Mouse (Mus musculus) liver, postnatal 0 days (tissue): ENCODE data around the gene Fgd5. TPM values are rescaled to one million over a fixed set of nuclear protein-coding genes. Genes with fewer than 3 reads are reported as not detected.

ENCODE experiments used
- ATAC-seq: fragments of 200-750 bp; cut with Nextera tagmentation; 2 replicates; pipeline ENCODE4 v1.8.0; 2017; ENCODE audit warnings: mild to moderate bottlenecking, moderate library complexity
- DNase-seq: peaks from one replicate; pipeline ENCODE4 v3.0.0-alpha.2; 2016
- H3K27ac ChIP-seq: fragments of 300-500 bp; sonication (generic); 2 replicates; pipeline ENCODE4 v1.5.1; 2014; ENCODE audit warnings: antibody characterized with exemption, moderate library complexity, mild to moderate bottlenecking, low read depth
- H3K27me3 ChIP-seq: fragments of 300-500 bp; sonication (generic); 2 replicates; pipeline ENCODE4 v1.6.1; 2014; ENCODE audit warnings: low read length, control low read depth, mixed read lengths; ENCODE audit not compliant: insufficient read depth
- H3K36me3 ChIP-seq: fragments of 300-500 bp; sonication (generic); replicated peaks from 2 replicates; pipeline ENCODE4 v1.6.1; 2014; ENCODE audit warnings: mild to moderate bottlenecking, control low read depth, low read length, moderate library complexity, mixed read lengths; ENCODE audit not compliant: insufficient read depth
- H3K4me1 ChIP-seq: fragments of 300-500 bp; sonication (generic); 2 replicates; pipeline ENCODE4 v1.6.1; 2014; ENCODE audit warnings: antibody characterized with exemption, mild to moderate bottlenecking, control low read depth; ENCODE audit not compliant: insufficient read depth
- H3K4me2 ChIP-seq: fragments of 300-500 bp; sonication (generic); 2 replicates; pipeline ENCODE4 v1.6.1; 2014; ENCODE audit warnings: low read depth, mild to moderate bottlenecking, low read length, moderate library complexity, mixed read lengths
- H3K4me3 ChIP-seq: fragments of 300-500 bp; sonication (generic); 2 replicates; pipeline ENCODE4 v1.5.1; 2014; ENCODE audit warnings: low read depth, low read length
- H3K9ac ChIP-seq: fragments of 300-500 bp; sonication (generic); replicated peaks from 2 replicates; pipeline ENCODE4 v1.6.1; 2014; ENCODE audit warnings: mild to moderate bottlenecking, moderate library complexity
- H3K9me3 ChIP-seq: fragments of 300-500 bp; sonication (generic); 2 replicates; pipeline ENCODE4 v1.6.1; 2016; ENCODE audit warnings: mild to moderate bottlenecking, control low read depth, low read length, mixed read lengths
- CTCF ChIP-seq: sonication (generic); IDR thresholded peaks from 2 replicates; pipeline ENCODE4 v1.5.1; 2016; ENCODE audit warnings: antibody characterized with exemption, low read depth
- EP300 ChIP-seq: IDR thresholded peaks from 2 replicates; pipeline ENCODE4 v1.6.1; 2016; ENCODE audit warnings: antibody characterized with exemption, low read depth, mild to moderate bottlenecking
- WGBS: fragments of 180-500 bp; shearing (Covaris S2); extraction: QIAGEN DNeasy Blood & Tissue Kit; methylation state at CpG from one replicate; pipeline ENCODE4 v1.1.7; 2014; ENCODE audit not compliant: insufficient replicate concordance; 5-methylcytosine and 5-hydroxymethylcytosine counted together
- polyA plus RNA-seq: library from polyadenylated mRNA; unstranded; fragments of >200 nt; fragmentation: Nextera tagmentation; extraction: Ambion mirVana; gene quantifications from 2 replicates; pipeline ENCODE4 v1.2.1, GENCODE M21; 2015

Gene Fgd5
- polyA plus RNA-seq, 1 experiment from 2014 or later: 2.3 TPM

GRCm38 (mm10) chr6:91990101-91990500 is 11.4 kb downstream of the Fgd5 start:
- Histone ChIP-seq H3K27me3 (no peaks in the 10 kb centered on the region), H3K4me1 (peaks cover 10% of the 10 kb centered on the region), H3K9me3 (no peaks in the 10 kb centered on the region), H3K27ac (no peak overlapping the region), H3K9ac (no peak overlapping the region), H3K4me3 (no peak overlapping the region), H3K36me3 (no peaks in the 10 kb centered on the region), H3K4me2 (no peak overlapping the region)
- TF ChIP-seq CTCF (no peak), EP300 (no peak)
- DNase-seq (no peak), ATAC-seq (no peak)
- WGBS: 83% methylated on average over 8 of the region's 8 CpGs

GRCm38 (mm10) chr6:91992823-91993222 is 14.1 kb downstream of the Fgd5 start:
- no peak overlapping the region for H3K4me3 ChIP-seq
- 53% methylated on average over 2 of the region's 2 CpGs for WGBS
- H3K27me3 ChIP-seq: no peaks in the 10 kb centered on the region
- no peak overlapping the region for H3K4me2 ChIP-seq
- H3K27ac ChIP-seq: no peak overlapping the region; the same call in 1 of the 2 replicates
- H3K9me3 ChIP-seq: no peaks in the 10 kb centered on the region
- no peak for DNase-seq
- H3K4me1 ChIP-seq: peaks cover 10% of the 10 kb centered on the region
- H3K9ac ChIP-seq: no peak overlapping the region
- TF ChIP-seq EP300: no peak
- TF ChIP-seq CTCF: no peak
- 0 out of 2 replicates have a peak, but pooled peaks have one; percentile 36 for ATAC-seq
- no peaks in the 10 kb centered on the region for H3K36me3 ChIP-seq

- Histone ChIP-seq H3K4me3 (no peak overlapping the region), H3K36me3 (no peaks in the 10 kb centered on the region), H3K4me2 (0 out of 2 replicates have a peak overlapping the region, but pooled peaks have one; percentile 18), H3K4me1 (peaks cover 10% of the 10 kb centered on the region), H3K27me3 (no peaks in the 10 kb centered on the region), H3K27ac (peak overlapping the region; percentile 3; the same call in 1 of the 2 replicates), H3K9ac (no peak overlapping the region), H3K9me3 (no peaks in the 10 kb centered on the region)
- ATAC-seq (peak; percentile 64), DNase-seq (no peak)
- peak; percentile 52; the same call in 1 of the 2 replicates for TF ChIP-seq EP300
- no peak for TF ChIP-seq CTCF
- 46% methylated on average over 8 of the region's 8 CpGs for WGBS
Observed at GRCm38 (mm10) chr6:91993795-91994505, 15.3 kb downstream of the Fgd5 start.

- TF ChIP-seq EP300 (no peak), CTCF (no peak)
- Histone ChIP-seq H3K9me3 (no peaks in the 10 kb centered on the region), H3K9ac (no peak overlapping the region), H3K27me3 (no peaks in the 10 kb centered on the region), H3K4me1 (peaks cover 10% of the 10 kb centered on the region), H3K4me3 (no peak overlapping the region), H3K36me3 (no peaks in the 10 kb centered on the region), H3K27ac (no peak overlapping the region), H3K4me2 (no peak overlapping the region)
- WGBS: 76% methylated on average over 8 of the region's 8 CpGs
- ATAC-seq (no peak), DNase-seq (no peak)
Observed at GRCm38 (mm10) chr6:91996072-91996471, 17.4 kb downstream of the Fgd5 start.

GRCm38 (mm10) chr6:92002558-92003285 is 24.0 kb downstream of the Fgd5 start:
- Histone ChIP-seq H3K27ac (no peak overlapping the region), H3K27me3 (no peaks in the 10 kb centered on the region), H3K9me3 (no peaks in the 10 kb centered on the region), H3K9ac (no peak overlapping the region), H3K4me1 (no peaks in the 10 kb centered on the region; the same call in 1 of the 2 replicates), H3K4me3 (no peak overlapping the region), H3K4me2 (no peak overlapping the region), H3K36me3 (no peaks in the 10 kb centered on the region)
- no peak for DNase-seq
- no peak for TF ChIP-seq EP300
- no peak for TF ChIP-seq CTCF
- ATAC-seq: no peak
- 89% methylated on average over 1 of the region's 1 CpGs for WGBS

- ATAC-seq: no peak
- 54% methylated on average over 2 of the region's 2 CpGs for WGBS
- Histone ChIP-seq H3K4me1 (no peaks in the 10 kb centered on the region; the same call in 1 of the 2 replicates), H3K27me3 (no peaks in the 10 kb centered on the region), H3K9me3 (no peaks in the 10 kb centered on the region), H3K4me3 (no peak overlapping the region), H3K36me3 (no peaks in the 10 kb centered on the region), H3K4me2 (no peak overlapping the region), H3K9ac (no peak overlapping the region), H3K27ac (no peak overlapping the region)
- DNase-seq: no peak
- TF ChIP-seq CTCF (no peak), EP300 (no peak)
Observed at GRCm38 (mm10) chr6:92003646-92004045, 25.0 kb downstream of the Fgd5 start.
